Mouse (Mus musculus) forebrain, embryonic 14.5 days (tissue): Measurements from ENCODE around the gene Psma6. TPM values are rescaled to one million over a fixed set of nuclear protein-coding genes. Genes with fewer than 3 reads are reported as not detected.

ENCODE experiments used
- ATAC-seq: fragments of 200-750 bp; cut with Nextera tagmentation; 2 replicates; pipeline ENCODE4 v1.8.0; 2017; ENCODE audit warnings: mild to moderate bottlenecking, moderate library complexity
- DNase-seq: peaks from one replicate; pipeline ENCODE4 v3.0.0-alpha.2; 2015; ENCODE audit warnings: low spot score
- H3K27ac ChIP-seq: fragments of 300-500 bp; sonication (generic); 2 replicates; pipeline ENCODE4 v1.5.1; 2014; ENCODE audit warnings: low read depth, mild to moderate bottlenecking, control low read depth, low read length, moderate library complexity
- H3K27me3 ChIP-seq: fragments of 300-500 bp; sonication (generic); replicated peaks from 2 replicates; pipeline ENCODE4 v1.6.1; 2014; ENCODE audit warnings: low read length, control low read depth, mixed read lengths; ENCODE audit not compliant: control insufficient read depth, insufficient read depth
- H3K36me3 ChIP-seq: fragments of 300-500 bp; sonication (generic); 2 replicates; pipeline ENCODE4 v1.6.1; 2014; ENCODE audit warnings: low read length, control low read depth; ENCODE audit not compliant: control insufficient read depth, insufficient read depth
- H3K4me1 ChIP-seq: fragments of 300-500 bp; sonication (generic); 2 replicates; pipeline ENCODE4 v1.6.1; 2014; ENCODE audit warnings: antibody characterized with exemption, low read length, control low read depth; ENCODE audit not compliant: control insufficient read depth, insufficient read depth
- H3K4me2 ChIP-seq: fragments of 300-500 bp; sonication (generic); 2 replicates; pipeline ENCODE4 v1.6.1; 2014; ENCODE audit warnings: mild to moderate bottlenecking, control low read depth, low read length
- H3K4me3 ChIP-seq: fragments of 300-500 bp; sonication (generic); 2 replicates; pipeline ENCODE4 v1.5.1; 2014; ENCODE audit warnings: low read depth, low read length, control low read depth
- H3K9ac ChIP-seq: fragments of 300-500 bp; sonication (generic); 2 replicates; pipeline ENCODE4 v1.6.1; 2014; ENCODE audit warnings: mild to moderate bottlenecking, low read length, control low read depth, moderate library complexity
- H3K9me3 ChIP-seq: fragments of 300-500 bp; sonication (generic); replicated peaks from 2 replicates; pipeline ENCODE4 v1.6.1; 2016; ENCODE audit warnings: low read length, control low read depth, mixed read lengths; ENCODE audit not compliant: control insufficient read depth
- WGBS: fragments of 180-500 bp; shearing (Covaris S2); extraction: QIAGEN DNeasy Blood & Tissue Kit; methylation state at CpG from one replicate; pipeline ENCODE4 v1.1.7; 2014; 5-methylcytosine and 5-hydroxymethylcytosine counted together
- polyA plus RNA-seq: library from polyadenylated mRNA; unstranded; fragments of >200 nt; fragmentation: Nextera tagmentation; extraction: Ambion mirVana; gene quantifications from 2 replicates; pipeline ENCODE4 v1.2.1, GENCODE M21; 2014

Gene Psma6
- polyA plus RNA-seq, 1 experiment from 2014 or later, result 544 TPM

- Histone ChIP-seq H3K4me2 (no peak overlapping the region), H3K9me3 (no peaks in the 10 kb centered on the region), H3K9ac (no peak overlapping the region), H3K27ac (no peak overlapping the region), H3K4me3 (no peak overlapping the region), H3K36me3 (no peaks in the 10 kb centered on the region), H3K27me3 (no peaks in the 10 kb centered on the region), H3K4me1 (peaks cover 25% of the 10 kb centered on the region)
- ATAC-seq, result no peak
- DNase-seq, result no peak
- WGBS, result 79% methylated on average over 6 of the region's 6 CpGs
Observed at GRCm38 (mm10) chr12:55461767-55462166, 77.7 kb downstream of the Psma6 start.

- no peak overlapping the region for H3K4me2 ChIP-seq
- DNase-seq (no peak), ATAC-seq (no peak)
- no peak overlapping the region for H3K4me3 ChIP-seq
- WGBS, result 86% methylated on average over 6 of the region's 6 CpGs
- H3K27me3 ChIP-seq, result no peaks in the 10 kb centered on the region
- no peaks in the 10 kb centered on the region for H3K36me3 ChIP-seq
- no peak overlapping the region for H3K9ac ChIP-seq
- peaks cover 26% of the 10 kb centered on the region for H3K4me1 ChIP-seq
- no peaks in the 10 kb centered on the region for H3K9me3 ChIP-seq
- H3K27ac ChIP-seq, result no peak overlapping the region
Observed at GRCm38 (mm10) chr12:55462456-55462855, 78.4 kb downstream of the Psma6 start.

- H3K36me3 ChIP-seq, result no peaks in the 10 kb centered on the region
- no peaks in the 10 kb centered on the region for H3K9me3 ChIP-seq
- 72% methylated on average over 5 of the region's 5 CpGs for WGBS
- H3K27me3 ChIP-seq, result no peaks in the 10 kb centered on the region
- no peak for DNase-seq
- no peak for ATAC-seq
- peaks cover 26% of the 10 kb centered on the region for H3K4me1 ChIP-seq
- no peak overlapping the region for H3K4me3 ChIP-seq
- no peak overlapping the region for H3K27ac ChIP-seq
- H3K4me2 ChIP-seq, result no peak overlapping the region
- no peak overlapping the region for H3K9ac ChIP-seq
Observed at GRCm38 (mm10) chr12:55463087-55463486, 79.1 kb downstream of the Psma6 start.

GRCm38 (mm10) chr12:55463992-55464845, 80.2 kb downstream of the Psma6 start:
- Histone ChIP-seq H3K27ac (peak overlapping the region; percentile 56), H3K4me1 (peaks cover 26% of the 10 kb centered on the region), H3K27me3 (no peaks in the 10 kb centered on the region), H3K36me3 (no peaks in the 10 kb centered on the region), H3K4me3 (no peak overlapping the region), H3K4me2 (peak overlapping the region; percentile 24), H3K9me3 (no peaks in the 10 kb centered on the region), H3K9ac (no peak overlapping the region)
- WGBS, result 17% methylated on average over 16 of the region's 16 CpGs
- ATAC-seq, result peak; percentile 78
- DNase-seq, result peak; percentile 74

- no peaks in the 10 kb centered on the region for H3K9me3 ChIP-seq
- H3K9ac ChIP-seq, result no peak overlapping the region
- no peaks in the 10 kb centered on the region for H3K27me3 ChIP-seq
- H3K36me3 ChIP-seq, result no peaks in the 10 kb centered on the region
- H3K4me2 ChIP-seq, result no peak overlapping the region; the same call in 1 of the 2 replicates
- ATAC-seq, result peak; percentile 32
- H3K4me1 ChIP-seq, result peaks cover 26% of the 10 kb centered on the region
- H3K27ac ChIP-seq, result 0 out of 2 replicates have a peak overlapping the region, but pooled peaks have one; percentile 56
- H3K4me3 ChIP-seq, result no peak overlapping the region
- peak; percentile 47 for DNase-seq
- 50% methylated on average over 14 of the region's 14 CpGs for WGBS
Observed at GRCm38 (mm10) chr12:55464846-55465361, 80.9 kb downstream of the Psma6 start.

- Histone ChIP-seq H3K9ac (no peak overlapping the region), H3K4me3 (no peak overlapping the region), H3K36me3 (no peaks in the 10 kb centered on the region), H3K27ac (no peak overlapping the region), H3K9me3 (no peaks in the 10 kb centered on the region), H3K27me3 (no peaks in the 10 kb centered on the region), H3K4me1 (peaks cover 26% of the 10 kb centered on the region), H3K4me2 (no peak overlapping the region)
- 79% methylated on average over 17 of the region's 17 CpGs for WGBS
- ATAC-seq (no peak), DNase-seq (peak; percentile 11)
Observed at GRCm38 (mm10) chr12:55465401-55465983, 81.5 kb downstream of the Psma6 start.

- H3K4me2 ChIP-seq, result no peak overlapping the region
- ATAC-seq, result no peak
- no peaks in the 10 kb centered on the region for H3K27me3 ChIP-seq
- H3K9me3 ChIP-seq, result no peaks in the 10 kb centered on the region
- peaks cover 26% of the 10 kb centered on the region for H3K4me1 ChIP-seq
- no peaks in the 10 kb centered on the region for H3K36me3 ChIP-seq
- WGBS, result 50% methylated on average over 7 of the region's 7 CpGs
- H3K4me3 ChIP-seq, result no peak overlapping the region
- no peak overlapping the region for H3K9ac ChIP-seq
- H3K27ac ChIP-seq, result no peak overlapping the region
- DNase-seq, result peak; percentile 20
Observed at GRCm38 (mm10) chr12:55466088-55466701, 82.2 kb downstream of the Psma6 start.

GRCm38 (mm10) chr12:55466816-55467215, 82.8 kb downstream of the Psma6 start:
- no peak overlapping the region for H3K27ac ChIP-seq
- no peaks in the 10 kb centered on the region for H3K36me3 ChIP-seq
- no peaks in the 10 kb centered on the region for H3K9me3 ChIP-seq
- DNase-seq (no peak), ATAC-seq (no peak)
- no peak overlapping the region for H3K9ac ChIP-seq
- H3K4me2 ChIP-seq, result no peak overlapping the region
- no peak overlapping the region for H3K4me3 ChIP-seq
- WGBS, result 83% methylated on average over 5 of the region's 5 CpGs
- no peaks in the 10 kb centered on the region for H3K27me3 ChIP-seq
- H3K4me1 ChIP-seq, result peaks cover 26% of the 10 kb centered on the region
